Mouse (Mus musculus) olfactory bulb, adult 2 months (tissue): ENCODE measurements at regions not wholly inside any gene's neighbourhood (a gene's known extent, or its start where the extent isn't known, plus 50 kb on each side); places are given as distances from the start of the nearest gene placed in this dataset.

ENCODE experiments used
- H3K27ac ChIP-seq: fragments of 200-500 bp; 2 replicates; pipeline ENCODE4 v1.5.1; 2012; ENCODE audit warnings: low read depth, low read length; ENCODE audit not compliant: insufficient read depth
- H3K4me1 ChIP-seq: fragments of 200-500 bp; 2 replicates; pipeline ENCODE4 v1.6.1; 2012; ENCODE audit warnings: low read length; ENCODE audit not compliant: control insufficient read depth, insufficient read depth
- H3K4me3 ChIP-seq: fragments of 200-500 bp; 2 replicates; pipeline ENCODE4 v1.5.1; 2012; ENCODE audit warnings: mild to moderate bottlenecking, low read depth, low read length, moderate library complexity; ENCODE audit not compliant: insufficient read depth
- CTCF ChIP-seq: fragments of 200-500 bp; IDR thresholded peaks from 2 replicates; pipeline ENCODE4 v1.5.1; 2012; ENCODE audit warnings: low read depth, mild to moderate bottlenecking, low read length, moderate library complexity; ENCODE audit not compliant: insufficient read depth
- POLR2A ChIP-seq: fragments of 200-500 bp; IDR thresholded peaks from 2 replicates; pipeline ENCODE4 v1.6.1; 2012; ENCODE audit warnings: mild to moderate bottlenecking, low read depth, low read length, moderate library complexity; ENCODE audit not compliant: insufficient read depth
- WGBS: fragments of 180-500 bp; shearing (Covaris S2); methylation state at CpG from one replicate; pipeline ENCODE4 v1.1.7; 2018; 5-methylcytosine and 5-hydroxymethylcytosine counted together

DNA sequence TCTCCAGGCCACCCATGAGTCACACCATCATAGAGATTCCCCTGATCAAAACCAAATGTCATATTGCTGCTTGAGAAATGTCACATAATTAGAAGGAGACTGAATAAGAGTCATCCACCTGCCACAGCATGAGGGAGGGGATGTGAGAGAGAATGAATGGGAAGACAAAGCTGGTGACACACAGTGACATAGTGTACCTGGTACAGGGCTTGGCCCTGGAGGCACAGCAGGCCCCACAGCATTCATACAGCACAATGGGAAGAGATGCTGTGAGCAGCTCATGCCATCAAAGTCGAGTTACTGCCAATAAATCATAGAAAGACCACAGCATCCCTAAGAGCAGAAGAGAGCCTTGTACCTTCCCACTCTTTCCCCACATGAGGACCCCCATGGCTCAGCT is 327.8 kb downstream of the Pax3 start:
- WGBS: 64% methylated on average over 1 of the region's 1 CpGs

DNA sequence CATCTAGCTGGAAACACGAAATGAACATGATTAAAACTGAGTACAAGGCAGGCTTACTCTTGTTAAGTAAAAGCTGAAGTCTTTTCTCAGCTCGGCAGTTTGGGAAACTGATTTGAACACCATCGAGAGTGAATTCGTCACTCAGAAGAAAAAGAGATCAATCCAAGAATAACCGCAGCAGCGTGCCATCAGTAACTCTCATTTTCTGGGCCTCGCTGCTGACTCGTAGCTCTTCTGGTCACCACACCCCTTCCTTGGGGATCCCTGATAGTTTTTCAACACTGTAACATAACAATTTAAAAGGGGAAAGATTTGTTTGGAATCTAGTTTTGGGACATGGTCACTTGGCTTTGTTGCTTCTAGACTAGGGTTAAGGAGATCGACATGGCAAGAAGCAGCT is 337.0 kb downstream of the Pax3 start:
- Histone ChIP-seq H3K4me1 (no peaks in the 10 kb centered on the region), H3K4me3 (no peak overlapping the region), H3K27ac (no peak overlapping the region)
- TF ChIP-seq POLR2A: no peak
- 92% methylated on average over 9 of the region's 9 CpGs for WGBS

More for the DNA sequence above, 327.8 kb downstream of the Pax3 start:
- TF ChIP-seq CTCF (no peak), POLR2A (no peak)
- H3K4me3 ChIP-seq: no peak overlapping the region
- no peaks in the 10 kb centered on the region for H3K4me1 ChIP-seq
- H3K27ac ChIP-seq: no peak overlapping the region

DNA sequence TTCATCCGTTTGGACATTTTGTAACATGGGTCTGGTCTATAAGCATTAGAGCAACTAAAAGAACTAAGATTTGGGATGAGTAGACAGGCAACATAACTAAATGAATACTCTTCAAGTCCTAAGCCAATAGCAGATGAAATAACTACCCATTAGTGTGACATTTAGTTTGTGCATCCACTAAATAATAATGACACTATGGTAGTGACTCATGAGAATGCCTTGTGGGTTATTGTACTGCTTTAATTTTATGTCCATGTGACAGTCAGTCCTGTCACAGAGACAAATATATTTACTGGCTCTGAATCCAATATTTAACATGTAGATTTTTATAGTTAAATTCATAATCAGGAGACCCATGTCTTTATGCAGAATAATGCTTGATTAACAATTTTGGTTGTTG is 339.5 kb upstream of the Epha4 start:
- WGBS: 80% methylated on average over 1 of the region's 1 CpGs
- H3K4me1 ChIP-seq: no peaks in the 10 kb centered on the region
- H3K27ac ChIP-seq: no peak overlapping the region
- no peak for TF ChIP-seq CTCF
- no peak for TF ChIP-seq POLR2A
- H3K4me3 ChIP-seq: no peak overlapping the region

DNA sequence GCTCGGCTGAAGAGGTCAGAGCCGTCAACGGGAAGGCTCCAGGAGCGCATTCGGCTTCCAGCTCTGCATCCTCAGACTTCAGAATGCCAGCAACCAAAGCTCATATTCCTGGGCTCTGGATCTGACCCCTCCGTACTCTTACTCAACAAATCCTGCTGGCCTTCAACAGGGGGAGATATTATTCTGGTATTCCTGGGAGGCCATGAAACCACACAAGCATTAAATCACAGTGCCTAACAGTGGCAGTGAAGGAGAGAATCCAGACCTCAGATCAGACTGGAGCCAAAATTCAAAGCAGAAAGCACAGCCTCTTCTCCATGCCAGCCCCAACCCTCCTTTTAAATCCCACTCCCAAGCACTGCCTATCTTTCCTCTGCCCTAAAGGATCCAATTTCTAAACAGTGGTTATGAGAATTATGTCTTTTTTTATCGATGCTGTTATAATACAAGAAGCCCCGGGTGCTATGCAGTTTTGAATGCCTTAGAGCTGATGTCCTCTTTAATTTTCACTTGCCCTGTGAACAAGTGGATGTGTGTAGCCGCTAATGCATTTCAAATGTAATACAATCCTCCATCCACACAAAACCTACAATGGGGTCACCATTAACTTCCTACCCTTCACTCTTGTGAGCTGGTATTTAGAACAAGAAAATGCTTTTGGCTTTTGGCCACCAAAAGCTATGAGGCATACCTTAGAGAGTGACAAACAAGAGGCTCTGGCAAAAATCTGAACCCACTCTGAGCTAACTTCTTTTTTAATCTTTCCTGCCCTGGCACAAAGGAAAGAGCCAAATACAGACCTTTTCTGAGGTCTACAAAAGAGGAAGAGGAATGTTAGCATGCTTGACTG is 333.1 kb upstream of the Epha4 start:
- TF ChIP-seq CTCF (no peak), POLR2A (no peak)
- H3K4me3 ChIP-seq: no peak overlapping the region
- WGBS: 69% methylated on average over 9 of the region's 9 CpGs
- H3K27ac ChIP-seq: no peak overlapping the region
- no peaks in the 10 kb centered on the region for H3K4me1 ChIP-seq

DNA sequence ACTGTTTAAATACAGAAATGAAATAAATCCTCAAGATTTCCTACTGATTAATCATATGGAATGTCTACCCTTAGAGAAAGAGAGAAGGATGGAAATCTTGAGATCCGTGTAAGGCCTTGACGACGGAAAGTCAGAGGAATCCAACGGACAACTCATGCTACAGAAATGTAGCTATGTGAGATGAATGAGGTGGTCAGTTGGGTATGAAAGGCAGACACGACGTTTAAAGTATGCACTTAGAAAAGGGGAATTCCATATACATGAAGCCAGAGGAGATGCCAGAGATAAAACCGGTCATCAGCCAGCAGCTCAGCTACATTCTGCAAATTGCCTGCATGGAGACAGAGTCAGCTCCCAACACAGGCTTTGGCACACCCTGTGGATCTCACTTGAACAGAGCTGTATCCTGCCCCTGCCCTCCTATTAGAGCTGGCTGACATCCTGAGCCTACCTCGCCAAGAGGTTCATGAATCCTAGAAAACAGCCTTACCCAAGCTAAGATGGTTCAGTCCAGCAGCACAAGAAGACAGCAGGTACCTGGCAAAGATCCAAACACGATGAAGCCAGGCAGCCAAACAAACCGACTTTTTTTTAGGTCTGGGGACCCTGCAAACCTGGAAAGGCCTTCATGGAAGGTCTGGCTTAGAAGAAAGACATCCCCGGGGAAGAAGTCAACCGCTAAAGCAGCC is 331.3 kb upstream of the Epha4 start:
- H3K4me1 ChIP-seq: no peaks in the 10 kb centered on the region
- no peak overlapping the region for H3K27ac ChIP-seq
- no peak for TF ChIP-seq CTCF
- no peak for TF ChIP-seq POLR2A
- H3K4me3 ChIP-seq: no peak overlapping the region
- 75% methylated on average over 12 of the region's 12 CpGs for WGBS

DNA sequence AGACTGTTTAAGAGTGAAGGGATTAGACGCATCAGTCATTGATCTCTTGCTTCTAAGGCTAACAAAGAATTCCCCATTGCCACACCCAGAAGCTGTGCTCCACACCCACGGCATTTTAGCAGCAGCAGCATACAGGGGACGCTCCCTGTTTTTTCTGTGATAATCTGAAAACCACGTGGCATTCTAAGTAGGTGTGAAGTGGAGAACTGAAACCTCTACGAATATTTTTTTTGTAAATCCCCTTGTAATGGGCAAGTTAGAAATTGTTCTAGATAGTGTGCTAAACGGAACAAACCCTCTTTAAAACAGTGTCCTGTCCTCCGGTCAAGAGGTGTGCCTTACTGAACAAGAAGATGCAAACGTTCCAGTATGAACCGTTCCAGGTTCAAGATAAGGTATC is 325.8 kb upstream of the Epha4 start:
- Histone ChIP-seq H3K27ac (no peak overlapping the region), H3K4me3 (no peak overlapping the region), H3K4me1 (no peaks in the 10 kb centered on the region)
- no peak for TF ChIP-seq CTCF
- TF ChIP-seq POLR2A: no peak
- WGBS: 78% methylated on average over 9 of the region's 9 CpGs

DNA sequence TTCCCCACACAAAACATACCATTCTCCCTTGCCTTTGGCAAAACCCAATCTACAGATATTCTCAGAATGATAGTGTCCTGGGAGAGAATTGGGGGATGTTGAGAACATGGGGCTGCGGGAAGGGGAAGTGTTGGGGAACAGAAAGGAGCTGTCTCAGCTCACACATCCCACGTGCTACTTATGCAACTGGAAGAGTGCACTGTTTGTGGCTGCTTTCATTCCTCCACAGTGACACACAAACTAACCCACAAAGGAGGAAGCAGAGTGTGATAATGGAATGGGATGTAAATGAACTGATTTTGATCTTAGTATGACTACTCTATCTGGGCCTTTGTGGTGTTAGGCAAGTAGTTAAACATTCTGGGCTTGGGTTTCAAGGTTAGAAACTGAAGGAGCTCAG is 317.3 kb upstream of the Epha4 start:
- WGBS: 34% methylated on average over 2 of the region's 2 CpGs
- Histone ChIP-seq H3K27ac (no peak overlapping the region), H3K4me1 (no peaks in the 10 kb centered on the region), H3K4me3 (no peak overlapping the region)
- no peak for TF ChIP-seq POLR2A
- no peak for TF ChIP-seq CTCF

DNA sequence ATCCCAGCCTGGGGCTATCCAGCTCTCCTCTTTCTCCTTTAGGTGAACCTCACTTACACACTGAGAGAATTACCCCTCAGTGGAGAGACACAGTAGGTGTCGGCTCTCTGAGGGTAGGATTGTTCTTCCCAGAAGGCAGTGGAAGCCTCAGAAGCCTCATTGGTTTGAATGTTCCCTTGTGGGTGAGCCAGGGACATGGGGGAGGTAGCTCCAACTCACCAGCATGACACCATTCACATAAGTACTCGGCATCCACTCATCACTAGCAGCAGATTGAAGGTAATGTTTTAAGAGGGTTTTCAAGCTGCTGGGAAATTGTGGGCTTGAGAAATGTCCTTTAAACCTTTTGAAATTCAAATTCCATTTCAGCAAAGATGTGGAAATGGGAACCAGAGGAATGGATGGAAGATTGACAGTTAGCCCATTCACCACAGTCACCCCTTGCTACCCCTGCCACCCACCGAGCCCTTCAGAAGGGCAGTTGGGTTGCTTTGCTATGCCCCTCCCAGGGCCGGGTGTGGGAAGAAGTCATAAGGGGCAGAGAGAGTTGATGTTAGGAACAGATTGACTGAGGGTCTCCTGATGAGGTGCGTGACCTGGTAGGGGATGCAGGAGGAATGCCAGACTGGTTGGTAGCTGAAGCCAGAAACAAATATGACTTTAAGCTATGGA is 310.0 kb upstream of the Epha4 start:
- WGBS: 43% methylated on average over 5 of the region's 5 CpGs
- TF ChIP-seq POLR2A (no peak), CTCF (no peak)
- no peak overlapping the region for H3K4me3 ChIP-seq
- H3K4me1 ChIP-seq: peaks cover 3% of the 10 kb centered on the region; the same call in 1 of the 2 replicates
- no peak overlapping the region for H3K27ac ChIP-seq

DNA sequence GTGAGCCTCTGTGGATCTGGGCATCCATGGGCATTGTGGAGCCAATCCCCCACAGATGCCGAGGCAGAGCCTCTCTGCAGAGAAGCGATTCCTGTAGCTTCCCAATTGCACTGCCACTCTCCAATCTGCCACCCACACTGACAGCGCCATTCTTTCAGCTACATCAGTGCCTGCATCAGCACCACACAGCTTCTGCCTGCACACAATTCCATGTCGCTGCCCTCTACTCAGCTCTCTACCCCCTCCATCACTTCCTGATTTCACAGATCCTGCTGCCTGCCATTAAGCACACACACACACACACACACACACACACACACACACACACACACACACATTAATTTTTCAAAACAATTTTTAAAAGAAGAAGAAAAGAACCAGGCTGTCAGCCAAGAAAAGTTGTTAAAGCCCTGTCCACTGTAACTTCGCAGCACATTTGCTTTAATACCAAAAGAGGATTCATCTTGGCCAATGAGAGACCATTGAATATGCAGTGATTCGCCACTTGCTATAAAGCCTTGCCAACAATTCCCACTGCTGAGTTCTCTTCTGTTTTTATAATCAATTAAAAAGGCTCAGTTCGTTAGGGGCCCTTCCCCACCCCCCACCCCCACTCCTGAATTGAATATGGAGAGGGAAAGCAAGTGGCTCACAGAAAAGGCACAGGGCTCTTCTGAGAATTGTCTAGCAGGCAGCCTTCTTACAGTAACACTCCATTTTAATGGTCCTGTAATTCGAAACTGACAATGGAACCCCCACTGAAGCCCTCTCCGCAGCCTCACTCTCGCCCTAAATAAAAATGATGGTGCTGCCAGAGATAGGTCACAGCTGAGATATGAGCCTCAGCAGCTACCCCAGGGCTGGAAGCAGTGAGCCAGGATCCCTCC is 309.2 kb upstream of the Epha4 start:
- 20% methylated on average over 10 of the region's 10 CpGs for WGBS
- TF ChIP-seq POLR2A (no peak), CTCF (no peak)
- Histone ChIP-seq H3K4me3 (no peak overlapping the region), H3K27ac (no peak overlapping the region), H3K4me1 (peaks cover 3% of the 10 kb centered on the region; the same call in 1 of the 2 replicates)
